Mouse (Mus musculus) induced T-regulatory cell, adult 2 months (primary cell): ENCODE data around the gene Prkaa1.

ENCODE experiments used
- DNase-seq: peaks from one replicate; pipeline ENCODE4 v3.0.0-alpha.2; 2012; ENCODE audit warnings: low read depth

Gene Prkaa1

GRCm38 (mm10) chr15:5143361-5144020 is at the start of gene Prkaa1:
TSS of gene Prkaa1 (plus strand) at chr15:5143861.
- peak; percentile 74 for DNase-seq

GRCm38 (mm10) chr15:5095534-5096301 is 47.9 kb upstream of the Prkaa1 start:
- DNase-seq = no peak

GRCm38 (mm10) chr15:5097376-5097775 is 46.3 kb upstream of the Prkaa1 start:
- no peak for DNase-seq

GRCm38 (mm10) chr15:5102312-5102711 is 41.3 kb upstream of the Prkaa1 start:
- no peak for DNase-seq

GRCm38 (mm10) chr15:5105891-5106290 is 37.8 kb upstream of the Prkaa1 start:
- DNase-seq = no peak

- peak; percentile 84 for DNase-seq
Measured at GRCm38 (mm10) chr15:5106293-5106692, 37.4 kb upstream of the Prkaa1 start.

- DNase-seq = peak; percentile 88
Measured at GRCm38 (mm10) chr15:5107686-5108654, 35.7 kb upstream of the Prkaa1 start, which contains the start of gene Card6. TSS of gene Card6 (minus strand) at chr15:5108539.

- DNase-seq = no peak
Measured at GRCm38 (mm10) chr15:5108655-5109040, 35.0 kb upstream of the Prkaa1 start.

GRCm38 (mm10) chr15:5112651-5113050 is 31.0 kb upstream of the Prkaa1 start:
- DNase-seq = no peak

- DNase-seq = no peak
Measured at GRCm38 (mm10) chr15:5115173-5115572, 28.5 kb upstream of the Prkaa1 start.

GRCm38 (mm10) chr15:5116270-5117030 is 27.2 kb upstream of the Prkaa1 start, which contains the start of gene Rpl37:
TSS of gene Rpl37 (plus strand) at chr15:5116645.
- DNase-seq = peak; percentile 97

- DNase-seq = peak; percentile 65
Measured at GRCm38 (mm10) chr15:5117031-5117601, 26.5 kb upstream of the Prkaa1 start.

GRCm38 (mm10) chr15:5118626-5119025 is 25.0 kb upstream of the Prkaa1 start:
- no peak for DNase-seq

- no peak for DNase-seq
Measured at GRCm38 (mm10) chr15:5119192-5119591, 24.5 kb upstream of the Prkaa1 start.

- no peak for DNase-seq
Measured at GRCm38 (mm10) chr15:5119707-5120106, 24.0 kb upstream of the Prkaa1 start.

GRCm38 (mm10) chr15:5121535-5122313 is 21.9 kb upstream of the Prkaa1 start:
- no peak for DNase-seq

GRCm38 (mm10) chr15:5126456-5126855 is 17.2 kb upstream of the Prkaa1 start:
- DNase-seq = no peak

GRCm38 (mm10) chr15:5127487-5127886 is 16.2 kb upstream of the Prkaa1 start:
- DNase-seq = no peak

- DNase-seq = no peak
Measured at GRCm38 (mm10) chr15:5128176-5128940, 15.3 kb upstream of the Prkaa1 start.
